Mouse (Mus musculus) stomach, postnatal 0 days (tissue): ENCODE measurements around the gene Nepro. TPM values are rescaled to one million over a fixed set of nuclear protein-coding genes. Genes with fewer than 3 reads are reported as not detected.

Source experiments
- ATAC-seq: fragments of 200-750 bp; cut with Nextera tagmentation; 2 replicates; pipeline ENCODE4 v1.8.0; 2017; ENCODE audit not compliant: low FRiP score, low TSS enrichment
- DNase-seq: peaks from one replicate; pipeline ENCODE4 v3.0.0-alpha.2; 2016; ENCODE audit warnings: low spot score
- H3K27ac ChIP-seq: fragments of 300-500 bp; sonication (generic); replicated peaks from 2 replicates; pipeline ENCODE4 v1.5.1; 2014; ENCODE audit warnings: mild to moderate bottlenecking, control low read depth
- H3K27me3 ChIP-seq: fragments of 300-500 bp; sonication (generic); 2 replicates; pipeline ENCODE4 v1.6.1; 2014; ENCODE audit warnings: low read length; ENCODE audit not compliant: control insufficient read depth, insufficient read depth
- H3K36me3 ChIP-seq: fragments of 300-500 bp; sonication (generic); 2 replicates; pipeline ENCODE4 v1.6.1; 2014; ENCODE audit warnings: low read length, mixed read lengths; ENCODE audit not compliant: control insufficient read depth, insufficient read depth
- H3K4me1 ChIP-seq: fragments of 300-500 bp; sonication (generic); replicated peaks from 2 replicates; pipeline ENCODE4 v1.6.1; 2014; ENCODE audit warnings: antibody characterized with exemption; ENCODE audit not compliant: control insufficient read depth, insufficient read depth
- H3K4me2 ChIP-seq: fragments of 300-500 bp; sonication (generic); replicated peaks from 2 replicates; pipeline ENCODE4 v1.6.1; 2014; ENCODE audit warnings: low read depth, mild to moderate bottlenecking, control low read depth, moderate library complexity
- H3K4me3 ChIP-seq: fragments of 300-500 bp; sonication (generic); 2 replicates; pipeline ENCODE4 v1.5.1; 2014; ENCODE audit warnings: low read depth, low read length, control low read depth
- H3K9ac ChIP-seq: fragments of 300-500 bp; sonication (generic); 2 replicates; pipeline ENCODE4 v1.6.1; 2014; ENCODE audit warnings: mild to moderate bottlenecking, low read length, control low read depth, mixed read lengths
- H3K9me3 ChIP-seq: fragments of 300-500 bp; sonication (generic); 2 replicates; pipeline ENCODE4 v1.6.1; 2016; ENCODE audit warnings: low read length; ENCODE audit not compliant: control insufficient read depth
- CTCF ChIP-seq: IDR thresholded peaks from 2 replicates; pipeline ENCODE4 v1.5.1; 2016; ENCODE audit warnings: antibody characterized with exemption, low read depth, mild to moderate bottlenecking, moderate library complexity
- EP300 ChIP-seq: optimal IDR thresholded peaks from 2 replicates; pipeline ENCODE3; 2016; ENCODE audit warnings: antibody characterized with exemption
- WGBS: fragments of 180-500 bp; shearing (Covaris S2); extraction: QIAGEN DNeasy Blood & Tissue Kit; methylation state at CpG from one replicate; pipeline ENCODE4 v1.1.7; 2014; 5-methylcytosine and 5-hydroxymethylcytosine counted together
- polyA plus RNA-seq: library from polyadenylated mRNA; unstranded; fragments of >200 nt; fragmentation: Nextera tagmentation; extraction: Ambion mirVana; gene quantifications from 2 replicates; pipeline ENCODE4 v1.2.1, GENCODE M21; 2015

Nepro gene
- polyA plus RNA-seq, 1 experiment from 2014 or later: 2.8 TPM

DNA sequence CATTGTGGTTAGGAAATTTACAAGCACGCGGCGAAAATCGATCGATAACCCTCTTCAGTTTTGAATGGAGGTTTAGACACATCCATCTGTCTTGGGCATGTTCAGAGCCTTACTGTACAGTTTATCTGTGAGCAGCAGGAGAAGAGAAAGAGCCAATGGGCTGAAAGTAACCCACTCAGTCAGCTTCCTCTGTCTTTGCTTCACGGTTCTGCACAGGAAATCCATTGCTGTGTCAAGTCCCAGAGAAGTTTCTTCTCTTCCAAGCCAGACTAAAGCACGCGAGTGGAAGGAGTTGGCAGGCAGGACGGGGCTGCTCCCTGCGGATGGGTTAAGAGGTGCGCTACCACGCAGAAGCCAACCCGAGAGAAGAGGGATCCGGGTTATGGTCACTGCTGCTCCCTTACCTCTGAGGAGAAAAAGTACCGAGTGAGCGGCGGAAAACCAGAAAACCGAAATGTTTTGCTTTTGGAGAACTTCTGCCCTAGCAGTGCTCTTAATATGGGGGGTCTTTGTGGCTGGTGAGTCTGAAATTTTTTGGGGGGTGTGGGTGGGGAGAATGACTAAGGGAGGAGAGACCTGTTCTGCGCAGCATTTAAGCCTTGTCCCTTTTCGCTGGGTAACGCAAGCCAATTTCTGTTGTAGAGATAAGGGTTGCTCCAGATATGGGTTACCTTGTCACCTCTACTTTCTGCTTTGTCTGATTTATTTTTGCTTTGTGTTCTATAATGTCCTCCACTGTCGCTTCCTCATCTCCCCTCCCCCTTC is 41.6 kb downstream of the Nepro start, which contains the start of gene Cd200r1:
Gene Cd200r1, plus strand, starts transcription at position 182 of the 765 bp plus-strand sequence.
- ATAC-seq (no peak), DNase-seq (no peak)
- 64% methylated on average over 22 of the region's 22 CpGs for WGBS
- Histone ChIP-seq H3K9ac (no peak within 1 kb of the TSS), H3K9me3 (no peaks in the 10 kb centered on the region), H3K4me1 (no peaks in the 10 kb centered on the region), H3K36me3 (no peaks in the 10 kb centered on the region), H3K27me3 (no peaks in the 10 kb centered on the region), H3K27ac (no peak within 1 kb of the TSS), H3K4me2 (no peak within 1 kb of the TSS), H3K4me3 (no peak within 1 kb of the TSS)
- TF ChIP-seq EP300 (no peak), CTCF (no peak)

DNA sequence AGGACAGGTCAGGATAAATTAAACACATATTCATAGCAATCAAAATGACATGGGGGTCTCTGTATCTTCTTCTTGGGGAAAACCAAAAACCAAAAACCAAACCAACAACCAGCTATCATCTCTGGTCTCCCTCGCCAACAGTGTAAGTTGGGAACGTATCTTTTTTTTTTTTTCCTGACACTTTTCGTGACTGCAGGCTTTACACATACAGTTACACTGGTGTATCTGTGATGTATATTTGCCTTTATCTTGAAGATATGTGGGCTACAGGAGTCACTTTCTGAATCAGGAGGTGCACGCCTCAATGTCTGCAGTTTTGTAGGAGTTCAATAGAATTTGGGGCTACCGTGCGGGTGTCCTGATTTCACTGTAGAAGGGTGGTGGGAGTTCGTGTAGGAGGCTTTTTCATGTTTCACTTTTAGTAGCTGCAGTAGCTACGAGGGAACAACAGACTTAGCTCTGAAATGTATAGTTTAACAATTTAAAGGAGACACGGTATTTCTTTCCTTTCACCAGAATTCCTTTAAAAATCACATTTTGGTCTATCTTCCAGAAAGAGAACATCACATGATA is 42.3 kb downstream of the Nepro start:
- no peak for ATAC-seq
- H3K4me1 ChIP-seq: no peaks in the 10 kb centered on the region
- no peaks in the 10 kb centered on the region for H3K27me3 ChIP-seq
- H3K9ac ChIP-seq: no peak overlapping the region
- H3K27ac ChIP-seq: no peak overlapping the region
- 82% methylated on average over 9 of the region's 9 CpGs for WGBS
- no peak overlapping the region for H3K4me2 ChIP-seq
- DNase-seq: no peak
- no peak overlapping the region for H3K4me3 ChIP-seq
- no peaks in the 10 kb centered on the region for H3K9me3 ChIP-seq
- no peaks in the 10 kb centered on the region for H3K36me3 ChIP-seq
- TF ChIP-seq CTCF (no peak), EP300 (no peak)

DNA sequence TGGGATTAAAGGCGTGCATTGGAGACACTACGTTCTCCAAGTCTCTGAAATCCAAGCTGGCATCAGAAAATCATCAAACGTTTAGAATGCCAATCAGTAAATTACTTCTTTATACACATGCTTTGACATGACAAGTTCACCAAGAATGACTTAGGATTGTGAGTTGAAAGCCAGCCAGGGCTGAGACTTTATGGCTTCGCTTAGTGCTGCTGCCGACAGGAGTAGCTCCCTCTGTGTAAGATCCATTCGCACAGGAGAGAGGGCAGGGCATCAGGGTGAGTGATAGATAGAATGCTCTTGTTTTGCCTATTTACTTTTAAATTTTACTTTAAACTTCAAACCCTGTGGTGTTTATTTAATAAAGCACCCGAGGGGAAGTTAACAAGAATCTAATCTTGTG is 43.4 kb downstream of the Nepro start:
- H3K27ac ChIP-seq: no peak overlapping the region
- H3K9me3 ChIP-seq: no peaks in the 10 kb centered on the region
- no peaks in the 10 kb centered on the region for H3K36me3 ChIP-seq
- no peaks in the 10 kb centered on the region for H3K4me1 ChIP-seq
- WGBS: 76% methylated on average over 7 of the region's 7 CpGs
- DNase-seq (no peak), ATAC-seq (no peak)
- no peak overlapping the region for H3K9ac ChIP-seq
- no peak overlapping the region for H3K4me2 ChIP-seq
- no peak overlapping the region for H3K4me3 ChIP-seq
- no peak for TF ChIP-seq EP300
- TF ChIP-seq CTCF: no peak
- H3K27me3 ChIP-seq: no peaks in the 10 kb centered on the region

DNA sequence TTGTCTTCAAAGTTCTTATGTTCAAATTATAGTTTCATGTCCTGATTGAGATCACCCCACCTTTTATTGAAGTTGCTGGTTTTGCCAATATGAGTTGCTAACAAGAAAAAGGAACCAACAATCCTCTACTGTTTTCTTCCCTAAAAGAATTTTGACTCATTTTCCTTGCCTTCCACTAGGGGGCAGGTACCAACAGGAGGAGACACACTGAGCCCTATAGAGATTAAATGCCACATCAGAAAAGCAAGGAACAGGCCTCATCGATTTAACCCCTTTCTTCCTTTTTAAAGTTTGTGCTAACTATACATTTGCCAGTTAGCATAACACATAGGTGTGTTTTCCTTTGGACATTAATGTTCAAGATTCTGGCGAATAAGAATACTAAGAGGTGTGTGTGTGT is 43.9 kb downstream of the Nepro start:
- Histone ChIP-seq H3K27ac (no peak overlapping the region), H3K4me1 (no peaks in the 10 kb centered on the region), H3K36me3 (no peaks in the 10 kb centered on the region), H3K4me2 (no peak overlapping the region), H3K27me3 (no peaks in the 10 kb centered on the region), H3K9me3 (no peaks in the 10 kb centered on the region), H3K9ac (no peak overlapping the region), H3K4me3 (no peak overlapping the region)
- WGBS: 49% methylated on average over 2 of the region's 2 CpGs
- peak; percentile 90 for TF ChIP-seq CTCF
- TF ChIP-seq EP300: no peak
- no peak for DNase-seq
- ATAC-seq: no peak

DNA sequence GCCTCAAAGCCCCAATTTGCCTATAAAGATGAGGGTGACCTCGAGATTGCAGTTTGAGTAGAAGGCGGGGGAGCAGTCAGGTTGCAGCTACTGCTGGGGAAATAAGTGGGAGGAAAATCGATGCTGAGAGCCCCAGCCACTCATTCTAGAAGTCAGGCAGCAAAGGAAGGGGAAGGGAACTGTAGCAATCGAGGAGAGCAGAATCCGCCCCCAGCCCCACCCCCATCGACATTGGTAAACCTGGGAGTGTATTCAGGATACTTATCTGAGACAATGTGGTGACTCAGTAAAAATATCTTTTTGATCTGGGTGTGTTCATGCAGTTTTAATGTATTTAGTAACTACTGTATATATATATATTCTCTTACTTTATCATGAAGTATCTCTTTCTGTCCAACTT is 48.5 kb downstream of the Nepro start:
- TF ChIP-seq CTCF (no peak), EP300 (no peak)
- no peak overlapping the region for H3K4me3 ChIP-seq
- no peak overlapping the region for H3K4me2 ChIP-seq
- H3K9ac ChIP-seq: no peak overlapping the region
- no peaks in the 10 kb centered on the region for H3K27me3 ChIP-seq
- 64% methylated on average over 6 of the region's 6 CpGs for WGBS
- ATAC-seq (no peak), DNase-seq (no peak)
- no peaks in the 10 kb centered on the region for H3K36me3 ChIP-seq
- H3K4me1 ChIP-seq: no peaks in the 10 kb centered on the region
- no peaks in the 10 kb centered on the region for H3K9me3 ChIP-seq
- H3K27ac ChIP-seq: no peak overlapping the region

DNA sequence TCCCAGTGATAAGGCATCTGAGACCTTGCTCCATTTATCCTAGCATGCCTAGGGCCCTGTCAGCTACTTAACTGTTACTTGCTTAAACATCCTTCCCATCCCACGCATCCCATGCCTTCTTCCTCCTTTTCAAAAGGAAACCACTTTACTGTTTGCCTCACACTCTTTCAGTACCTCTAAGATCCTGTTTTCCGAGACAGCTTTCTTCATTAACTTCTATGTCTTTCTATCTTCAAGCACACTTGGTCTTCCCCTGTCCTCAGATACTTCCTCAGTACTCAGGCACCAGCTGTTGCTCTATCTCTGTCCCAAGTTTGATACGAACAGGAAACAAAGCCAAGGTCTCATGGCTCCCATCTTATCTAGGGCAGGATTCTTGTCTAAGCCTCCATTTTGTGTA is 49.6 kb downstream of the Nepro start:
- ATAC-seq (no peak), DNase-seq (no peak)
- Histone ChIP-seq H3K4me3 (no peak overlapping the region), H3K9ac (no peak overlapping the region), H3K4me1 (no peaks in the 10 kb centered on the region), H3K36me3 (no peaks in the 10 kb centered on the region), H3K9me3 (no peaks in the 10 kb centered on the region), H3K27me3 (no peaks in the 10 kb centered on the region), H3K4me2 (no peak overlapping the region), H3K27ac (no peak overlapping the region)
- 75% methylated on average over 3 of the region's 3 CpGs for WGBS
- TF ChIP-seq EP300 (no peak), CTCF (no peak)
